Mouse (Mus musculus): ENCODE results near the gene Fam168b.
A peak's percentile ranks its signal among the peaks of the same experiment; 100 is the strongest.

Fam168b gene

DNA sequence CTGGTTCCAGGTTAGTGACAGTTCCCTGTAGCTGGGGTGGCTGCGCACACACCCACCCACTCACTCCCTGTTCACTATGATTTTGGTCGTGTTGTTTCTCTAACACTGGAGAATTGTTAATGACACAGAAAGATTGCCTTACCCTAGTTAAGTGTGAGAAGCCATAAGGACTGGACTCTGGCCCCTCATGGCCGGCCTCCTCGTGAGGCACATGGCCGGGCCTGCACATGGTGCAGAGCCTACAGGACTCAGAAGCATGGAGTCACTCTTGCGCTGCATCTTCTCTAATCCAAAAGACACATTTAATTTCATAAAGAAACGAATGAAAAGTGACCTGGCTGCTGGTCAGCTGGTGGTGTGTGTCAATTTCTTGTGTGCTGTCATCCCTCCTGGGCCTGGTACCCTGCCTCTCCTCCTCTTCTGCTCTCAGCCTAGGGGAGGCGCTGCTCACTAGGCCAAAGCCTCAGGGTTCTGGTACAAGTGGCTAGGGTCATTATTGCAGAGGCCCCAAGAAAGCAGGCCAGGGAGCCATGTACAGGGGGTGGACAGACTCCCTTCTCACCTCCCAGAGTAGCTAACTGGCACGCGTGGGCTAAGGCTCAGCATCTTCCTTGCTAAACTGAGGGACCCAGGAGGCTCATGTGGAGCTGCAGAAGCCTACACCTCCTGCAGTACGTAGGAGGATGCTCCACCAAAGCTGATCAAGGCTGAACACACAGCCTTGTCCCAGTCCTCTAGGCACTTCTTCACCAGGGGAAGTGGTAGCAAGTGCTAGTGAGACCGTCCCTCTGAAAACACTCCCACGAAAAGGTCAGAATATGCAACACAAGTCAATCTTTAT lies 30.2 kb downstream of the Fam168b start:
- peak; percentile 70 for DNase-seq (ENCODE audit: low read depth, low spot score)

DNA sequence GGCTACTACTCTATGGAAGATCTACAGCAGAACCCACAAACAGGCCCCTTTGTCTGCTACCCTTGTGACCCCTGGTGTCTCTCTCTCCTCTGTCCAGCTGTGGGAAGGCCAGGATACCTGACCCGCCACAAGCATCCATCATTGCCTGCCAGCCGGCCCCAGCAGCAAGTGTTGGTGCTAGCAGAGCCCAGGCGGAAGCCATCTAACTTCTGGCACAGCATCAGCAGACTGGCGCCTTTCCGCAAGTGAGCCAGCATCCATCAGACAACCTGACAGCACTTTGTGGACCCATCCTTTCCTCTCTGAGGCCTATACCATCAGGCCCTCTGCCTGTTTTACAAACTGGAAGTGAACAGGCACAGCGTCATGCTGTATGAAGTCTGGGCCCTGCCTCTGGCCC lies 31.3 kb downstream of the Fam168b start:
- DNase-seq (ENCODE audit: low read depth, low spot score) = no peak

DNA sequence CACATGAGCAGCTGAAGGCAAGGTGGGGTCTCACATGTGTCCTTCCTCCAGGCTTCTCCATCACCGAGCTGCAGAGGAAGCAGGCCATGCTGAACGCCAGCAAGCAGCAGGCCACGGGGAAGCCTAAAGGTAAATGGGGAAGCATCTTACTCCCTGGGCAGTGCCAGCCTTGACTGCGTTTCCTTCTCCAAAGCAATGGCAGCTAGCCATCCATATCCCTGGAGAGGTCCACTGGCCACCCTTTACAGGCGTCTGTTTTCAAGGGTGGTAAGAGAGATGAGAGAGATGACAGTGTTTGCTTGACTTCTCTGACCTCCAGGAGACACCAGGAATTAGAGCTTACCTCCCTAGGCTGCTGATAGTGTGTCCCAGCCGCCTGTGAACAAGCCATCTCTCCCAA lies 31.8 kb downstream of the Fam168b start:
- no peak for DNase-seq (ENCODE audit: low read depth, low spot score)

DNA sequence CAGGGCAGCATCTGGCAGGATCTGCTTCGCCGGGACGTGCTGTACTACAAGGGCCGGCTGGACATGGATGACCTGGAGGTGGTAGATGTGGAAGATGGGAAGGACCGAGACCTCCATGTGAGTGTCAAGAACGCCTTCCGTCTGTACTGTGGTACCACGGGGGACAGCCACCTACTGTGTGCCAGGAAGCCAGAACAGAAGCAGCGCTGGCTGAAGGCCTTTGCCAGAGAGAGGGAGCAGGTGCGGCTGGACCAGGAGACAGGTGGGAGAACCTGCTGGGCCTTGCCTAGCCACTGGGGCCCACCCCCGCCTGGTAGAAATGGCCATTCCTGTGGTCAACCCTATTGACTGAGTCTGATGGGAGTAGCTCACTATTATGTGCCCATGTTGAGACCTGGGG lies 32.6 kb downstream of the Fam168b start:
- no peak for DNase-seq (ENCODE audit: low read depth, low spot score)

DNA sequence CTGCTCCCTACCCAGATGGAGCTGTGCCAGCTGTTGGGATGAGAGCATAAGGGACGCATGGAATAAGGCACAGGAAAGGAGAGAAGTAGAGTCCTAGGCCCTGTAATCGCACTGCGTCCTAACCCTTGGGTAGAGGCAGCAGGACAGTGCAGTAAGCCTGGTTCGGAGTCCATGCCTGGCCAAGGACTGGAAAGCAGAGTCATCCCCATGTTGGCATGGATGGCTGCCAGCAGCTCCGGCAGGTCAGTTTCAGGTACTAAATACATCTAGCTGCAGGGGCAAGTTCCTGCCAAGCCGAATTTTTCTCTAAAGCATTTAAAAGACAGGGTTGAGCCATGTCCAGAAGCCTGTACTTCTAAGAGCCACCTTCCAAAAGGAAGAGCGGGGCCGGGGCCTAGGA lies 34.4 kb downstream of the Fam168b start:
- DNase-seq (ENCODE audit: low read depth, low spot score) = no peak

DNA sequence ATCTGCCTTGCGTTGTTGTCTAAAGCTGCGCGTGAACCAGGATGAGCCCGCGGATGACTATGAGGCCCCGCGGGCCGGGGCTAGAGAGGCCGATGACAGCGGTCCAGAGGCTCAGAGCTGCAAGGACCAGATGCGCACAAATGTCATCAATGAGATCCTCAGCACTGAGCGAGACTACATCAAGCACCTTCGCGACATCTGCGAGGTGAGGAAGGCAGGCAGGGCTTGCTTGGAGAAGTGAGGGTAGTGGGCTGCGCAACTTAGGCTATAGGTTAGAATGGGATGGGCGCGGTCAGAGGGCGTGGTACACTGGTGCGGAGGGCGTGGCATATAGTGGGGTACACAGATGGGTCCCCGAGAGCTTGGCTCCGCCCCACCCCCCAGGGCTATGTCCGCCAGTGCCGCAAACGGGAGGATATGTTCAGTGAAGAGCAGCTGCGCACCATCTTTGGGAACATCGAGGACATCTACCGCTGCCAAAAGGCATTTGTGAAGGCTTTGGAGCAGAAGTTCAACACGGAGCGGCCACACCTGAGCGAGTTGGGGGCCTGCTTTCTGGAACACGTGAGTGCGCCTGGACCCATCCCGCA lies 36.8 kb downstream of the Fam168b start:
- no peak for DNase-seq (ENCODE audit: low read depth, low spot score)

DNA sequence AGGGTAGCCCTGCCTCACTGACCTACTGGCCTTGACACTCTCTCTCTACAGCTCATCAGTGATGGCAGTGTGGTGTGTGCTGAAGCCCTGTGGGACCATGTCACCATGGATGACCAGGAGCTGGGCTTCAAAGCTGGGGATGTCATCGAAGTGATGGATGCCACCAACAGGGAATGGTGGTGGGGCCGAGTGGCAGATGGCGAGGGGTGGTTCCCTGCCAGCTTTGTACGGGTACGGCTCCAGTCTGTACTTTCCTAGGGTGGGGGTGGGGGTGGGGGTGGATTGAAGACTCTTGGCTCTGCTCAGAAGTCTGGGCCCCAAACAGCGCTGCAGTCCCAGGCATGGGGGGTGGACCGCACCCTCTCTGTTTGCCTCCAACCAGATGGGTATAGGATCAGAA lies 38.0 kb downstream of the Fam168b start:
- no peak for DNase-seq (ENCODE audit: low read depth, low spot score)

DNA sequence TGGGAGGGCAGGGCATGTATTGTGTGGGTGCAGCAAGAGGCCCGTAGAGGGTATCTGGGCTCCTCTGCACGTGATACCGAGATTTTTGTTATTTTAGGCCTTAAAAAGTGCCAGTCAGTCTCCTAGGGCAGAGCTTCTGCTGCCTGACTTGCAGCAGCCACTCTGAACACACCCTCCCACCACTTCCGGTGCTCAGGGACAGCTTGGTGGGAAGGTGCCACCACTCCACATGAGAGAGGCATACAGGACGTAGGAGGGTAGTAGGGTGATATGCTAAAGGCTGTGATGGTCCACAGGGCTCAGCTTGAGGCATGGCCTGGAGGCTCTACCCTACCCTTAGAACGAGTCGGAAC lies 40.6 kb downstream of the Fam168b start:
- DNase-seq (ENCODE audit: low read depth, low spot score) = peak; percentile 88

DNA sequence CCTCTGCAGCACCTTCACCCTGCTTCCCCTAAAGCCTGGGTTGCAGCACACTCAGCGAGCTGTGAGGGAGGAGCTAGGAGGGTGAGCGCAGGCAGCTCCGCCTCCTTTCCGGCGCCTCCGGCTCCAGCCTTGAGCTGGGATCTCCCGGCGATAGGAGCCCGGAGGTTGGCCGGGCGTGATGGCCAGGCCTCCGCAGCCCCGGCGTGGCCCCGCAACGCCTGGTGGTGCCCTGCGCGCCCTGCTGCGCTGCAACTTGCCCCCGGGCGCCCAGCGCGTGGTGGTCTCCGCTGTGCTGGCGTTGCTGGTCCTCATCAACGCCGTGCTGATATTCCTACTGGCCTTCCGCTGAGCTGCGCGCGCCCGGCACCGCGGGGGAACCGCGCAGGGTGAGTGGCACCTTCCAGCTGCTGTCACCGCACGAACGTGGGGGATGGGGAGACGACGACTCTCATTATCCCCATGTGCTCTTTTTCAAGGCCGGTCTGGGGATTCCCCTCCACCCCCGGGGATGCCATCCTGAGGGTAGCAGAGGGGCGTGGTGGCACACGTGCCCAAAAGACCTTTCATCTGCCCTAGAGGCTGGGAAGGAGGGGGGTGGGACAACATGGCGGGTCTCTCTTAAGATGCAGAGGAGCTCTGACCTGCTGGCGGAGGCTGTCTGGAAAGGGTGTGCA lies 41.1 kb downstream of the Fam168b start:
- DNase-seq (ENCODE audit: low read depth, low spot score) = peak; percentile 71

DNA sequence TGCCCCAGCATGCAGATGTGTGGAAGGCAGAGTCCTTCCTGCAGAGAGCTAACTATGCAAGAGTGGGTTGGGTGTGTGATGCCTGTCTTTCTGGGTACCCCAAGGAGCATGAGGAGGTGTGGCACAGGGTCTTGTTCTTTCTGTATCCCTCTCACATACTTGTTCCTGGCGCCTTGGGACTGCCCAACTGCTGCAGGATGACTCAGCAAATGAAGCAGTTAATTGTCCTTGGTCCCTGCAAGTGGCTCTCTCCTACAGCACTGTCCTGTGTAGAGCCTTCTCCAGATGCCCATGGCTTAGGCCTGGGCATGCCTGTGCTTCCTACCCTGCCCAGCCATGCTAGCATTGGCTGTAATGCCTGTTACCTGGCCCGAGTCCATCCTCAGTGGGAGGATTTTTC lies 43.7 kb downstream of the Fam168b start:
- no peak for DNase-seq (ENCODE audit: low read depth, low spot score)

DNA sequence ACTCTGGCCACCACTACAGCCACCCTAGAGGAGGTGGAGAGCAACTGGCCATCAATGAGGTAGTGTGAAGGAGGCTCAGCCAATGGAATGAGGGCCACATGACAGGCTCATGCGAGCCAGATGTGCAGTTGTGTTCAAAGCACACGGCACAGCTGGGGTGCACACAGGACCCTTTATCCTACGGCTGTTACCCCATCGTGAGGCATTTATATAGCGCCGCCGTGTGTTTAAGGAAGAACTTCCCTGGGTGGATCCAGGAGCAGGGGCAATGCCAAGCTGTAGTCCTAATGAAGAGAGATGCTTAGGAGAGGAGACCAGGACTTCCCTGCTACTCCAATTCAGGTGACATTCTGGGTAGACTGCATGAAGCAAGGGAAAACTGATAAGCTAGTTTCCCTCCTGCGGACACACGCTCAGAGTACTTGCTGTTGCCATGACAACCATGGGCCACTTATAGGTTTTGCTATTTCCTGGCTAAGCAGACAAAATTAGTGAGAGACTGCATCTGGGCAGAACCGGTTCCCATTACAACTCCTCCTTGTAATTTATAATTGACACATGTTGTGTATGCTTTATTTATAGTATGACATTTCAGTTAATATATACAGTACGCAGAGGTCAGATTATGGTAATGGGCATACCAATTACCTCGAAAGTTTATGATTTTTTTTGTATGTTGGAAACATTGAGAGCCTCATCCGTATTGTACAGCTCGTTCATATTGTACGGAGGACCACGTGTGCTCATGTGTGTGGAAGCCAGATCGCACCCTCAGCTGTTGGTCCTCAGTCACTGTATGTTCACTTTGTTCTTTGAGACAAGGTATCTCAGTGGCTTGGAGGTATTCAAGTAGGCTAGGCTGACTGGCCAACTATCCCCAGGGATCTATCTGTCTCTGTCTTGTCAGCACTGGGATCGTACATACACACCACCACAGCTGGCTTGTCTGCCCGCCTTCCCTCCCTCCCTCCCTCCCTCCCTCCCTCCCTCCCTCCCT lies 49.3 kb downstream of the Fam168b start:
- DNase-seq (ENCODE audit: low read depth, low spot score) = peak; percentile 78

DNA sequence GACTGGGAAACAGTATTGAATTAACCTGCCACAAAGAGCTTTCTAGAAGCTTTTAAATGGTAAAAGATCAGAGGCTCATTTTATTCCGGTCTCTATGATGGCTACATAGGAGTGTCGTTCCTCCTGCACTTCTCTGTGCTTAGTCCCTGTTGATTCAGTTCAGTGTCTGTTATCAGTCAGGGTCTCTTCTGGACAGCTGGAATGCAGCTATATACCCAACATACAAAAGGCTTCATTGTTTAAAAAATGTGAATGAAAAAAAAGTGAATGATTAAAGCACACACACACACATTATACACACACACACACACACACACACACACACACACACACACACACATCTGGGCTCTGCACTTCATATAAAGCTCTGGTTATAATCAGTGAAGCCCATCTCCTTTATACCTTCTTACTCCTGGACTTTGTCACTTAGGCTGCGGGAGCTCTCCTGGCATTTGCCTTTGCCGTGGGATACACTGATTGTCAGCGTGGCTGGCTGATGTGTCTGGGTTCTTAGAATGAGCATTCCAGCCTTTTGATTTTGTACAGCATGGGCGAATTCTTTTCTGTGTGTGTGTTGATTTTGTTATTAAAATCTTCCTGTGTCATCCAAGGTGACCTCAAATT lies 59.2 kb downstream of the Fam168b start:
- DNase-seq (ENCODE audit: low read depth, low spot score) = no peak

DNA sequence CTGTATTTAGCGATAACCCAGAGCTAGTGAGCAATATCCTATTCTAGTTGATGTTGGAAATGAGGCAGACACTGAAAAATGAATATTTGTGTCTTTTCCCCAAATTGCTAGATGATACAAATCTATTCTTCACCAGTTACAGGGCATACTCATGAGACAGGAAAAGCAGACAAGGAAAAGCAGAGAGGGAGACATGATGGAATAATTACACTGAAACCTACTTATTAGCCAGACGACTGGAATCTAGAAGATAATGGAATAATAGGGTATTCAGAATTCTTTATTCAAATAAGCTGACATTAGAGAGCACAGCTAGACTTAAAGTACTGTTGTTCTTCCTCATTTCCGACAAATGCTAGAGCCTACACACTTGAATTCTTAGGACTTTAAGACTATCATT lies 67.0 kb downstream of the Fam168b start:
- no peak for DNase-seq (ENCODE audit: low read depth, low spot score)

DNA sequence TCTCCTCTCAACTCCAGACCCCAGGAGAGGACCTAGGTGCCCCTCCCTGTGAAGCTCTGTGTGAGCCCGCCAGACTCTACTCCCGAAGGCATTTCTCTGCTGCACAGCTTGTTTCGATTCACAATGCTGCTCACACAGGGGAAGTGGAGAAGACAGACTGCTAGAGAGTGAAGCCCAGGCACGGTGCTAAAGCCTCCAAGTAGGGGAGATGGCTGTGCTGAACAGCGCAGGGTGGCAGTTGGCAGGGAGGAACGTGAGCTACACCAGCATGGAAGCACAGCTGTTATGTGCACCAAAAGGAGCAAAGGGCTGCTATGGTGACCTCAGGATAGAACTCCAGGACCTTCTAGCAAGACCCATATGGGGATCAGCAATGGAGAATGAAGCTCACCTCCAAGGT lies 74.0 kb downstream of the Fam168b start:
- no peak for DNase-seq (ENCODE audit: low read depth, low spot score)

DNA sequence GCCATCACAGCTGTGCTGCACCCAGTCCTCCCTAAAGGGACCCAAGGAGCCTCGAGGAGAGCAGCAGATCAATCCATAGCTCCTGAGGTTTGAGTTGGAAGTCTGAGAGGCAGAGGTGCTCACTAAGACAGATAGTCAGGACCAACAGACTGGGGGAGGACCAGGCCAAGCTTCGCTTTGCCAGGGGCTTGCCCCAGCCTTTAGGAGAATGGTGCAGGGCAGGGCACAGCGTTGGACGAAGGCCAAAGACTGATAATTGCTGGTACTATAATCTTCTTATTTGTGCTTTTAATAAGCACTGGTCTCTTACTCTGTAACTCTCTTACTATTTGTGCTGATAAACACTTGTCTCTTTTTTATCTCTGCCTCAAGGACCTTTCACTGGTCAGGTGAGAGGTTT lies 75.0 kb downstream of the Fam168b start:
- no peak for DNase-seq (ENCODE audit: low read depth, low spot score)

DNA sequence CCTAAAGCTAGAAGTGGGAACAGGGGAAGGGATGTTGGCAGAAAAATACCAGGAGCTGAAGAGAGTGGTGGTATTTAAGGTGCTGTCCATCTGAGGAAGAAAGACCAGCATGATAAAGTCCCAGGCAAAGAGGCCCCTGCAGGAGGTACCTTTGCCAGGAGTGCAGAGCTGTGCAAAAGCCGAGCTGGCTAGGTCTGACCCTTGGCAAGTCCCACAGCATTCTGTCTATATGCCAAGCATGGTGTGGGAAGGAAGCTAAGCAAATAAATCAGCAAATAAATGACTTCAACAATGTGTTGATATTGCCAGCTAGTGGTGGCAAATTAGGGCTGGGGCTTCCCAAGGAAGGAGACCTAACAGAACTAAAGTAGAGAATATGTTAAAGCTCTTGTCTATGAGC lies 76.0 kb downstream of the Fam168b start:
- DNase-seq (ENCODE audit: low read depth, low spot score) = no peak

Data from telencephalon, adult 2 months (tissue).